Mouse (Mus musculus): ENCODE data around the gene Gtpbp8. TPM values are rescaled to one million over a fixed set of nuclear protein-coding genes. Genes with fewer than 3 reads are reported as not detected.

Gtpbp8 gene
- total RNA-seq, 2 experiments from 2014 or later, result 8.0 to 11.1 TPM

DNA sequence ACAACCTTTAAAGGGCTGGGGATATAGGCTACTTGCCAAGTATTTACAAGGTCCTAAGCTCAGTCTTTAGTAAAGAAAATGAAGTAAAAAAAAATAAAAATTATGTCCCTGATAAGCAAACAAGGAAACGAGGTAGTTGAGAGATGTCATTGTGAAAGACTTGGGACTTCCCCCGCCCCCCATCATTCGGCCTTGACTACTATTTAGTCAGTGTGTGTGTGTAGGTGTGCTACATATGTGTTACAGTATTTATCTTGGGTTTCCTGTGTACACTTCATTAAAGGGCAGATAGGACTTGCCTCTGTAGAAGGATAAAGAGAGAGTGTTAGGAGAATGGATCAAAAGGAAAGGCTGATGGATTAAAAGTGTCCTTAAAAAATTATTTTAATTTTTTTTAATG lies 12.1 kb downstream of the Gtpbp8 start:
- intact Hi-C loops (cut with DNase I), result no loop called here
- no peak for DNase-seq

DNA sequence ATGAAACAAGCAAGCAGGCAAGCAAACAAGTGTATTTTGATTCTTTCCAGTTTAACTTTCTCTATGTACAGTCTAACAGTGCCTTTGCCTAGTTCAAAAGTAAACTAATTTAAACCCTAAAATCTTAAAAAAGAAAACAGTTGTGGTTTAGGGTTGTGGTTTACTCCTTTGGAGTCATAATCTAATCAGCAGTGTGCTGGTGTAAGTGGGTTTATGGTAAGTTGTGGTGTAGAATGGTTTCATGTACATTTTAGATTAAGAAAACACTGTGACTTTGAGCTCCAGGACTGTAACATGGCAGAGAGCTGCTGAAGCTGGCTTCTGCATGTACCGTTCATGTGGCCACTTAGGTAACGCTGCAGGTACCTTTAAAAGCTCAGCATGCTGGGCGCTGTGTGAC lies 18.6 kb downstream of the Gtpbp8 start:
- no peak for DNase-seq
- intact Hi-C loops (cut with DNase I), result loop anchor here (10.0 kb wide), 1 partner anchor 367 kb away; the partner anchor contains the start of gene Ccdc80

DNA sequence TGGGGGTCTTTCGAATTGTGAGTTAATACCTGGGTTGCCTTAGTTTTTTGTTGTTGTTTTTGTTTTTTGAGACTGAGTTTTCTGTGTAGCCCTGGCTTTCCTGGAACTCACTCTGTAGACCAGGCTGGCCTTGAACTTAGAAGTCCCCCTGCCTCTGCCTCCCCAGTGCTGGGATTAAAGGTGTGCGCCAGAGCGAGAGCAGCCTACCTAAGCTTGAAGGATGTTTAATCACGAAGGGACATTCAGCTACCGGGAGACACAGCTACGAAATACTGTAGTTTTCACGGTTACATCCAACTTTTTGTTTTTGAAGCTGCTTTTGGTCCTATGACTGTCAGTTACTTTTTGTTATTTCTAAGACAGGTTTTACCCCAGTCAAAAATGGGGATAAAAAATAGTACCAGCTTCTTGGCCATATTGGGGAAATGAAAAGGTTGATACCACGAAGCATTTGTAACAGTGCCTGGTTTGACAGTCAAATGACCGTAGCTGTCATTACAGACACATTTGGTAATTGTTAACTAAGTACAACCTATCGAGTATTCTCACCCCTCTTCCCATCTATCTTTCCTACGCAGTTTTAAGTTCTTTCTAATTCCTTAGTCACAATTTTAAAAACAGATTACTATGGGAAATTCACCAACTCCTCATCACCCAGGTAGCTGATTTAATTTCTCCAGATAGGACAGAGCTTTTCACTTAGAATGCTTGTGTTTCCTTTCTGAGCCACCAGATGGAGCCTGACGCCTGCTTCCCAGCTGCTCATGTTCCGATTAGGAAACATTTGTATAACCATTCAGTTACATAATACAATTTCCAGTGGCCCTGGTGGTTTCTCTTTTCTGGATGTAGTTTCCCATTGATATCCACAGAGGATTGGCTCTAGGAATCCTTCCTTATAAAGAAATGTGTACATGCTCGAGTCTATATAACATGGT lies 20.6 kb downstream of the Gtpbp8 start:
- intact Hi-C loops (cut with DNase I), result loop anchor here (10.0 kb wide), 1 partner anchor 369 kb away; the partner anchor contains the start of gene Ccdc80

DNA sequence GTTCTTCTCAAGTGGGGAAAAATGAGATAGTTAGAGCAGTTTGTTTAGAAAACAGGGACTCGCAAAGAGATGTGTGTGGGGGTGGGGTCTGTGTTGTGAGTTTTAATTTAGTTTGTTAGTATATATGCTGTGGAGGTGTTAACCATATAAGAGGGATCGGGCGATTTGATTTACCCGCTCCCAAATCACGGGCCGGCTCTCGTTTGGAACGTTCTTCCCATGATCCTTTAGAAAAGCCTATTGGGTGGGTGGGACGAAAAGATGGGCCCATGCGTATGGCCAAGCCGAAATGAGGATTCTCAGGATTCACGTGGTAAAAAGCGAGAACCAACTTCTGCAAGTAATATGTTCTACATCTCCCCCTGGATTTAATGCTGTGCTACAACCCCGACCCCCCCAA lies 21.3 kb downstream of the Gtpbp8 start:
- no peak for DNase-seq
- intact Hi-C loops (cut with DNase I), result loop anchor here (10.0 kb wide), 1 partner anchor 370 kb away; the partner anchor contains the start of gene Ccdc80

More for the DNA sequence above, 20.6 kb downstream of the Gtpbp8 start:
- DNase-seq, result peak in 1 of 2 experiments; percentile 52

DNA sequence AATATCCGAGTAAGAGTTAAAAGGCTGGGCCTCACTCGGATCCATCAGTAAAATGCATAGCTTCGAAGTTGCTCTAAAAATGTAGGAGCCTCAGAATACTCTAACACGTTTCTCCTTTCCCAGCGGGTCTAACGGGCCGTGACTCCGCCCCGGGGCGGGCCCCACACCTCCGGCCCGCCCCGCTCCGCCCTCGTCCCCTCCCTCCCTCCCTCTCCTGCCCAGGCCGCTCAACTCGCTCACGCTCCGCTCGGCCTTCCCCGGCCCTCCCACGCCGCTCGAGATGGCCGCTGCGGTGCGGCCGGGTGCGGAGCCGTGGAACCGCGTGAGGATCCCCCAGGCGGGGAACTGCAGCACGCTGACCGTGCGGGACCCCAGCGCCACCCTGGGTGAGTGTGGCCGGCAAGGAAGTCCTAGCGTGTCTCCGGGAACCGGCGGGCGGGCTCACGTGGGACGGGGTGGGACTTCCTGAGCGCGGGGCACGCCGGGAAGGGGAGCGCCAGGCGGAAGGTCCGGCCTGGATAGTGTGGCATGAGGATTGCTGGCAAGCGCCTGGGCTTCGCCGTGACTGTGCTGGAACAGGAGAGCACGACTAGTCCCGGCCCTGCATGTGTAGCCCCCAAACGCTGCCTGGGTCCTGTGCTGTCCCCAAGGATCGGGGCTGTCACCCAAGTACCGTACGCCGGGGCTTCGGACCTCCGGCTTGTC lies 21.9 kb downstream of the Gtpbp8 start, which contains the start of gene Nepro:
Gene Nepro, plus strand, starts transcription at position 219 of the 705 bp plus-strand sequence.
- peak; percentile 94 to 97 for DNase-seq
- intact Hi-C loops (cut with DNase I), result loop anchor here (10.0 kb wide), 1 partner anchor 371 kb away; the partner anchor contains the start of gene Ccdc80

GRCm38 (mm10) chr16:44722666-44723065 lies 23.5 kb downstream of the Gtpbp8 start:
- no peak for DNase-seq
- intact Hi-C loops (cut with DNase I), result loop anchor here (10.0 kb wide), 1 partner anchor 372 kb away; the partner anchor contains the start of gene Ccdc80

DNA sequence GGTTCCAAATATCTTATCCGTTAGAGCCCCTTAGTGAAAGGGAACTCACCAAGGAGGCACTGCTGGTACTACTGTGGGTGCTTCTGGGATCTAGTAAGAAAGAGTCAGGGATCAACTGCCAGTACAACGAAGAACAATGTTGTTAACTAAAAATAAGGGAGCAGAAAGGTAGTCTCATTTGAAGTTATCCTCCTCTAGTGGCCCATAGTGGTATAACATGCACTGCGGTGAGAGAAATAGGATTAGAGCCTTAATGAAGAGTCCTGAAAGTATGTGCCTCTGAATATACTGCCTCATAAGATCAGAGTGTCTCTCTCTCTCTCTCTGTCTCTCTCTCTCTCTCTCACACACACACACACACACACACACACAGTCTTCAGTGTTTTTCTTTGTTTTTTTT lies 25.6 kb downstream of the Gtpbp8 start:
- intact Hi-C loops (cut with DNase I), result loop anchor here (10.0 kb wide), 1 partner anchor 374 kb away; the partner anchor contains the start of gene Ccdc80
- no peak for DNase-seq

GRCm38 (mm10) chr16:44719349-44719748 lies 26.8 kb downstream of the Gtpbp8 start:
- intact Hi-C loops (cut with DNase I), result no loop called here
- no peak for DNase-seq

DNA sequence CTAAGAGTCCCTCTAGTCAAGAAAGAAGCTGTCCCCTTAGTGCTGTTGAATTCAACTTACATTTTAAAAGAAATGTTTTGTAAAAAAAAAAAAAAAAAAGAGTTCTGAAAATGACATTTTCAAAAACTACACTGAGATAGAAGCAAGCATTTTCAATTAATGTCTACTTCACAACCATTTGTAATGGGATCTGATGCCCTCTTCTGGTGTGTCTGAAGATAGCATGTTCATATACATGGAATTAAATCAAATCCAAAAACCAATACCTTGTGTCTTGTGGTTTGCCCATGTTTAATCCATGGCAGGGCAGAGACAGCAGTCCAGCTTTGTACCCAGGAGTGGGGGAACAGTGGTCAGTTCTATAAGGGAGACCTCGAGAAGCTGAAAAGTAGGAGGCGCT lies 28.3 kb downstream of the Gtpbp8 start:
- intact Hi-C loops (cut with DNase I), result no loop called here
- no peak for DNase-seq

- no peak for DNase-seq
- intact Hi-C loops (cut with DNase I), result no loop called here
Measured at GRCm38 (mm10) chr16:44717141-44717634, 29.0 kb downstream of the Gtpbp8 start.

GRCm38 (mm10) chr16:44716305-44717140 lies 29.6 kb downstream of the Gtpbp8 start:
- DNase-seq, result no peak
- intact Hi-C loops (cut with DNase I), result no loop called here

GRCm38 (mm10) chr16:44703458-44703857 lies 42.7 kb downstream of the Gtpbp8 start:
- no peak for DNase-seq
- intact Hi-C loops (cut with DNase I), result loop anchor here (10.0 kb wide), 1 partner anchor 219 kb away; no protein-coding TSS in a partner anchor

- intact Hi-C loops (cut with DNase I), result loop anchor here (10.0 kb wide), 1 partner anchor 217 kb away; no protein-coding TSS in a partner anchor
- DNase-seq, result no peak
Measured at GRCm38 (mm10) chr16:44702272-44702671, 43.9 kb downstream of the Gtpbp8 start.

- no peak for DNase-seq
- intact Hi-C loops (cut with DNase I), result loop anchor here (10.0 kb wide), 1 partner anchor 216 kb away; no protein-coding TSS in a partner anchor
Measured at GRCm38 (mm10) chr16:44701155-44701554, 45.0 kb downstream of the Gtpbp8 start.

DNA sequence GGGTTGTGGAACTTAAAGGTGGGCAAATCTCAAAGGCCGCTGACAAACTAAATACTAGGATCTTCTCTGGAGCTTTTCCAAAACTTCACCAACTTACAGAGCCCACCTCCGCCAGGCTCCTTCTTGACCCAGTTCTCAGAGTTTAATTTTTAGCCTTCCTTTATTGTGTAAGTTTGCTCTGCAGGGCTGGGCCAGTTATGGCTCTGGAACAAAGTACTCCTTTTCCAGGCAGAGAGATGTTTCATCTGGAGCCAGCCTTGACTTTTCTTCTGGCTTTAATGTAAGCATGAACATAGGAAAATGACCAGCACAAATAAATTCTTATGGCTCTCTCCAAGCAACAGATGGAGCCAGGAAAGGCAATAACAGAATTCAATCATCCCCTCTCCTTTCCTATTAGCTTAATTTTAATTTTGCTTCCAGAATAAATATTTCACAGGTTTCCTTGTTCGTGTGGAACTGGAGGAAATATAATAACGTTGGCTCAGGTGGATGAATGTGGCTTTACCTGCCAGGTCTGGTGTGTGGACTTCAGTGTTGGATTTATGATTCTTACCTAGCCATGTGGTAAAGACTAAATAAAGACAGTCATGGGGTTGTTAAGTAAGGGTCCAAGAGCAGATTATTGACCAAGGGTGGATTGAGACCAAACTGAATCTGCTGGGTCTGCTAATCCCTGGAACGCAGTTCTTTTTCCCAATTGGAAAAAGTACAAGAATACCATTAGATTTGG lies 48.5 kb downstream of the Gtpbp8 start:
- no peak for DNase-seq

GRCm38 (mm10) chr16:44695859-44696620 lies 50.1 kb downstream of the Gtpbp8 start:
- DNase-seq, result no peak
- intact Hi-C loops (cut with DNase I), result no loop called here

More for the DNA sequence above, 48.5 kb downstream of the Gtpbp8 start:
- intact Hi-C loops (cut with DNase I), result no loop called here

DNA sequence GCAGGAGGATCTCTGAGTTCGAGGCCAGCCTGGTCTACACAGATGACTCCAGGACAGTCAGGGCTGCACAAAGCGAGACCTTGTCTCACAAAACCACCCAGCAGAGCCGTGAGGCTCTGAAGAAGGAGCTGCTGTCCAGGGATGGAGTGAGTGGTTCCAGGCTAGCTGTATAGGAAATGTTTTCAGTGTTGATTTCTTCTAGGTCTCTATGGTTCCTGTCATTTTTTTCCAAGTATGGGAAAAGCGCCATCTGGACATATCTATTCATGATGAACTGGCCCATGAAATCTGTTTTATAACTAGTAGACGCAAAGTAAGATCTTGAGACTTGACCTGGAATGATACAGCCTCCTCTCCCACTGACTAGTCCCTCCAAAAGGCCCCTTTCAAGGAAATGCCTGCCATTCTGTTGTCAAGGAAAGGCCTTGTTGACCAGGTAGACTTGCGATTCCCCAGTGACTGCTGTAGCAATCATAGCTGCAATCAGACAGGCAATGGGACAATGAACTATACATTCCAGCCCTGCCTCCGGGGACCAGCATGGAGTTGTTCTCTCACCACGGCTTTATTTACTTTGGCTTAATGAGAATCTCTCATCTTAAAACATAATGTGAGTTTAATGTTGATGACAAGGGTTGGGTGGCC lies 50.8 kb downstream of the Gtpbp8 start:
- intact Hi-C loops (cut with DNase I), result no loop called here
- DNase-seq, result no peak

- intact Hi-C loops (cut with DNase I), result no loop called here
Measured at GRCm38 (mm10) chr16:44693695-44694094, 52.5 kb downstream of the Gtpbp8 start.

More at GRCm38 (mm10) chr16:44693695-44694094, 52.5 kb downstream of the Gtpbp8 start:
- DNase-seq, result no peak
